Mouse (Mus musculus) cerebellum, adult 2 months (tissue): Measurements from ENCODE around the gene Atp5f1. TPM values are rescaled to one million over a fixed set of nuclear protein-coding genes. Genes with fewer than 3 reads are reported as not detected.
A peak's percentile ranks its signal among the peaks of the same experiment; 100 is the strongest.

ENCODE experiments used
- DNase-seq, 2 experiments: peaks; one replicate each; pipeline ENCODE4 v3.0.0; 2021
- H3K27ac ChIP-seq: fragments of 200-500 bp; 2 replicates; pipeline ENCODE4 v1.5.1; 2012; ENCODE audit warnings: low read length, control low read depth, inconsistent platforms; ENCODE audit not compliant: insufficient read depth
- H3K27me3 ChIP-seq: fragments of 200-500 bp; 2 replicates; pipeline ENCODE4 v1.6.1; 2012; ENCODE audit warnings: inconsistent platforms, mild to moderate bottlenecking, low read length, moderate library complexity; ENCODE audit not compliant: control insufficient read depth, insufficient read depth
- H3K4me1 ChIP-seq: fragments of 200-500 bp; 2 replicates; pipeline ENCODE4 v1.6.1; 2011; ENCODE audit warnings: low read length; ENCODE audit not compliant: control insufficient read depth, insufficient read depth
- H3K4me3 ChIP-seq: fragments of 200-500 bp; replicated peaks from 2 replicates; pipeline ENCODE3; 2011; ENCODE audit warnings: mild to moderate bottlenecking, low read depth, low read length, control low read depth; ENCODE audit not compliant: insufficient read depth
- CTCF ChIP-seq: fragments of 200-500 bp; IDR thresholded peaks from 2 replicates; pipeline ENCODE4 v1.5.1; 2011; ENCODE audit warnings: low read depth, mild to moderate bottlenecking, control low read depth, low read length, moderate library complexity, borderline replicate concordance; ENCODE audit not compliant: insufficient read depth
- POLR2A ChIP-seq: fragments of 200-500 bp; IDR thresholded peaks from 2 replicates; pipeline ENCODE4 v1.6.1; 2011; ENCODE audit warnings: low read length, control low read depth, borderline replicate concordance; ENCODE audit not compliant: insufficient read depth
- WGBS: fragments of 180-500 bp; shearing (Covaris S2); methylation state at CpG from one replicate; pipeline ENCODE4 v1.1.7; 2018; 5-methylcytosine and 5-hydroxymethylcytosine counted together
- polyA plus RNA-seq: library from polyadenylated mRNA; depleted of rRNA; stranded (reverse); fragments of >200 nt; gene quantifications from 2 replicates; pipeline ENCODE4 v1.2.3, GENCODE M21; 2012; rRNA removed

The Atp5f1 gene
- polyA plus RNA-seq, 1 experiment = 419 TPM

DNA sequence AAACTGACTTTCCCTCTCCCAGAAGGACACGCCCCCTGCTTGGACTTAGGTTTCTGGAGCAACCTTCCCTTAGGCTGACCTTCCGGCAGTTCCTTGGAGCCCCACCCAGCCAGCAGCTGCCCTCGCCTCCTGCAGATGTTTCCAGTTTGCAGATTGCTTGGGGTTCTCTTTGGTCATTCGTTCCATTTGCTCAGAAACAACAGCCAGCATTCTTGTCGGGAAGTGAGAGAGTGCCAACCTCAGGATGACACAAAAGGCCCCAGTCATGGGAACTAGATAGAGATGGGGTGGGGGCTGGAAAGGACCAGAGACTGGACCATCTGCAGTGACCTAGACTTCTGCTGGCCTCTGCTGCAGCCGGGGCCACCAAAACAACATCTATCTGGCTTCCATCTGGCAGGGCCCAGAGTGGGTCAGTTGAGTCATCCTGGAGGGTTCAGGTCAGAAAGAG lies 65.9 kb downstream of the Atp5f1 start:
- Histone ChIP-seq H3K4me1 (peaks cover 7% of the 10 kb centered on the region), H3K27me3 (no peaks in the 10 kb centered on the region), H3K4me3 (no peak overlapping the region), H3K27ac (no peak overlapping the region)
- DNase-seq = peak in 1 of 2 experiments; percentile 20
- no peak for TF ChIP-seq POLR2A
- no peak for TF ChIP-seq CTCF
- 77% methylated on average over 6 of the region's 6 CpGs for WGBS

Other genes with a start within 250 kb of the Atp5f1 start
- 60.9 and 66.2 TPM in 2 replicates for gene Rap1a, start 158.8 kb downstream of the Atp5f1 start, polyA plus RNA-seq
- gene Adora3, start 89.2 kb downstream of the Atp5f1 start, polyA plus RNA-seq = 0.43 and 0.52 TPM in 2 replicates
- gene Tmigd3, start 89.2 kb downstream of the Atp5f1 start, polyA plus RNA-seq = 0.52 TPM in 1 of 2 replicates, not detected in the other
- 0.40 and 0.72 TPM in 2 replicates for gene I830077J02Rik, start 27.4 kb downstream of the Atp5f1 start, polyA plus RNA-seq
- gene Wdr77, start 730 bp downstream of the Atp5f1 start, polyA plus RNA-seq = 56.5 and 56.9 TPM in 2 replicates
- gene Ovgp1, start 13.6 kb upstream of the Atp5f1 start, polyA plus RNA-seq = 15.8 and 17.3 TPM in 2 replicates
- 1.2 and 1.8 TPM in 2 replicates for gene Pifo, start 54.5 kb upstream of the Atp5f1 start, polyA plus RNA-seq
- 7.2 and 10.0 TPM in 2 replicates for gene Chil5, start 72.7 kb upstream of the Atp5f1 start, polyA plus RNA-seq
- 0.65 and 1.0 TPM in 2 replicates for gene Chia1, start 153.1 kb upstream of the Atp5f1 start, polyA plus RNA-seq
- 0.11 and 0.39 TPM in 2 replicates for gene Chil3, start 207.5 kb upstream of the Atp5f1 start, polyA plus RNA-seq